Mouse (Mus musculus): ENCODE data around the gene Bgn. TPM values are rescaled to one million over a fixed set of nuclear protein-coding genes. Genes with fewer than 3 reads are reported as not detected.

Gene Bgn
- polyA plus RNA-seq, 1 experiment from 2014 or later: 32.2 TPM

DNA sequence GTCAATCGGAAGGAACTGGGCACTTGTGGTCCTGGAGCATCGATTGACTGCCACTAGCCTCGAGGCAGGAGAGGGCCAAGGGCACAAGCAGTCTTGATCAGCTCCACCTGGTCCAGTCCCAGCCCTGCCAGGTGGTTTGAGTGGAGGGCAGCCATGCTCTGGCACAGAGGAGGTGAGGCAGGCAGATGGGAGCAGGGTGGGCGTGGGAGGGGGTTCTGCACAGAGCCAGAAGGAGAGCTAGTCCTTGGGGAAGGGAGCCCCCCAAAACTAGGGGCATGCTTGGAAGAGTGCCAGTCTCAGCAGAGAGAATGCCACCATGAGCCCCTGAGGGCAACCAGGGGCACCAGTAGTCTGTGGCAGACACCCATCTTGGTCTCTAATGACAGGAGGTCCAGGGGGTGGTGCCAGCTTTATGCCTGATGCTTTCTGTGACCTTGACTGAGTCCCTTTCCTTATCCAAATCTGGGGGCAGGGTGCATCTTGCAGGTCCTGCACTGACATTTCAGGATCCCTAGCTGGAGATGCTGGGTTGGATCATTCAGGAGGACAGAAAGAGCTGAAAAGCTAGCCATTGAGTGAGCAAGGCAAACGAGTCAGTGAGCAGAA is 21.8 kb downstream of the Bgn start:
- no peak overlapping the region for H3K27ac ChIP-seq (ENCODE audit: low read depth, low read length)
- no peak overlapping the region for H3K4me3 ChIP-seq (ENCODE audit: low read depth, low read length)
- no peaks in the 10 kb centered on the region for H3K9me3 ChIP-seq (ENCODE audit: control insufficient read depth, low read length)
- H3K36me3 ChIP-seq (ENCODE audit: control insufficient read depth, insufficient read depth, low read length): no peaks in the 10 kb centered on the region
- no peaks in the 10 kb centered on the region for H3K4me1 ChIP-seq (replicated peaks; ENCODE audit: control insufficient read depth, insufficient read depth, low read length)
- 66% methylated on average over 5 of the region's 5 CpGs for WGBS
- no peak overlapping the region for H3K4me2 ChIP-seq (ENCODE audit: low read depth, low read length, severe bottlenecking)
- no peak overlapping the region for H3K9ac ChIP-seq (ENCODE audit: low read length)
- no peak for ATAC-seq (replicated peaks; ENCODE audit: low FRiP score)
- DNase-seq (ENCODE audit: low spot score): no peak
- peaks cover 18% of the 10 kb centered on the region for H3K27me3 ChIP-seq (ENCODE audit: control insufficient read depth, insufficient read depth, low read length)

DNA sequence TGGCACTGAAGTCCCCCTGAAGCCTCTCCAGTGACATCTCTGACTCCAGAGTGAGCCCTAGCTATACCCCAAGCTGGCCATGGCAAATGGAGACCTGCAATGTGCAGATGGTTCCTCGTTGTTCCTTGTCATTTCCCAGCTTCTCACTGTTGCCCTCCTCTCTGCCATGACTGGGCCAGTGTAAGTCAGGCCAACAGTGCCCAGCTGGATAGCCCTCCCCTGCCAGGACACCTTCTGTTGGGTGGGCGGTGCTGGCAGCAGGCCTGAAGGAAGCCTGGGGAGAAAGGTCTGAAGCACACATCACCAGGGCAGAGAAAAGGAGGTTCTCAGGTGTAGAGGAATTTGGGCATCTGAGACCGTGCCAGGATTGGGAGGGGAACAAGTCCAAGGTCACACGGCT is 23.2 kb downstream of the Bgn start:
- H3K4me3 ChIP-seq (ENCODE audit: low read depth, low read length): no peak overlapping the region
- no peak overlapping the region for H3K9ac ChIP-seq (ENCODE audit: low read length)
- no peaks in the 10 kb centered on the region for H3K4me1 ChIP-seq (replicated peaks; ENCODE audit: control insufficient read depth, insufficient read depth, low read length)
- DNase-seq (ENCODE audit: low spot score): no peak
- 75% methylated on average over 4 of the region's 4 CpGs for WGBS
- peaks cover 18% of the 10 kb centered on the region for H3K27me3 ChIP-seq (ENCODE audit: control insufficient read depth, insufficient read depth, low read length)
- H3K4me2 ChIP-seq (ENCODE audit: low read depth, low read length, severe bottlenecking): no peak overlapping the region
- no peaks in the 10 kb centered on the region for H3K9me3 ChIP-seq (ENCODE audit: control insufficient read depth, low read length)
- no peaks in the 10 kb centered on the region for H3K36me3 ChIP-seq (ENCODE audit: control insufficient read depth, insufficient read depth, low read length)
- ATAC-seq (replicated peaks; ENCODE audit: low FRiP score): no peak
- no peak overlapping the region for H3K27ac ChIP-seq (ENCODE audit: low read depth, low read length)

DNA sequence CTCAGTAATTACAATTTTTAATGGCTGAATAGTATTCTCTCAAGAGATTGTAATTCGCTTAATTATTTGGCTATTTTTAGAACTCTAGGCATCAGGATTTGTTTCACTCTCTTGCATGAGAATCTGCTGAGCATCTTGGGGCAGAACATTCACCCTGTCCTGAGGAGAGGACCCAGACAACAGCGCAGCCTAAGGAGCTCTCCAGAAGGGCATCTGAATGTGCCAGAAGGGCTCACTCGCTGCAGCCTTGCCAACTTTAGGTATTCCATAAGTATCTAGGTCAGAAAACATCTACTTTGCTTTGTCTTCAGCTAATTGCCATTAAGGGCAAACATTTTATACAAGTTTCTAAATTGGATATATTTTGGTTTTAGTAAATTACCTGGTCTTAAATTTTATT is 25.8 kb downstream of the Bgn start:
- no peaks in the 10 kb centered on the region for H3K4me1 ChIP-seq (replicated peaks; ENCODE audit: control insufficient read depth, insufficient read depth, low read length)
- no peak for DNase-seq (ENCODE audit: low spot score)
- no peaks in the 10 kb centered on the region for H3K9me3 ChIP-seq (ENCODE audit: control insufficient read depth, low read length)
- 78% methylated on average over 3 of the region's 3 CpGs for WGBS
- no peak for ATAC-seq (replicated peaks; ENCODE audit: low FRiP score)
- H3K4me2 ChIP-seq (ENCODE audit: low read depth, low read length, severe bottlenecking): no peak overlapping the region
- H3K36me3 ChIP-seq (ENCODE audit: control insufficient read depth, insufficient read depth, low read length): no peaks in the 10 kb centered on the region
- peaks cover under 1% of the 10 kb centered on the region for H3K27me3 ChIP-seq (ENCODE audit: control insufficient read depth, insufficient read depth, low read length)
- H3K4me3 ChIP-seq (ENCODE audit: low read depth, low read length): no peak overlapping the region
- no peak overlapping the region for H3K27ac ChIP-seq (ENCODE audit: low read depth, low read length)
- H3K9ac ChIP-seq (ENCODE audit: low read length): no peak overlapping the region

DNA sequence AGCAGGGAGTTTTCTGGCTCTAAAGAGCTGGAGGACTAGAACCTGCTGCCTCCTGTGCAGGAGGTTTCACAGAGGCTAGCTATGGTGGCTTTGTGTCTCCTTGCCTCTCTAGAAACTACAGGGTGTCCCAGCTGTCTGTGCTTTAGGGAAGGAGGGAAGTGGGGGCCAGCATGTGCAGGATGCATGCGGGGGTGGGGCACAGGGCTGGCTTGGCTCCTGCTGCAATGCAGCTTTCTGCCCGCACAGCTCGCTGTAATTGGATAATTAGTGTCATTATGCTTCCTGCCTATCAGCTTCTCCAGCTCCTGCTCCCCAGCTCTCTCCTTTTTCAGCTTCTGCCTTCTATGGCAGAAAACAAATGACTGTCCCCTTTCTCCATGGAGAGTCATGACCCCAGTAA is 29.5 kb downstream of the Bgn start:
- Histone ChIP-seq H3K9ac (ENCODE audit: low read length) (no peak overlapping the region), H3K4me2 (ENCODE audit: low read depth, low read length, severe bottlenecking) (no peak overlapping the region), H3K4me3 (ENCODE audit: low read depth, low read length) (no peak overlapping the region), H3K27me3 (ENCODE audit: control insufficient read depth, insufficient read depth, low read length) (no peaks in the 10 kb centered on the region), H3K4me1 (replicated peaks; ENCODE audit: control insufficient read depth, insufficient read depth, low read length) (no peaks in the 10 kb centered on the region), H3K27ac (ENCODE audit: low read depth, low read length) (no peak overlapping the region), H3K36me3 (ENCODE audit: control insufficient read depth, insufficient read depth, low read length) (no peaks in the 10 kb centered on the region), H3K9me3 (ENCODE audit: control insufficient read depth, low read length) (no peaks in the 10 kb centered on the region)
- ATAC-seq (replicated peaks; ENCODE audit: low FRiP score) (no peak), DNase-seq (ENCODE audit: low spot score) (no peak)
- WGBS: 27% methylated on average over 3 of the region's 3 CpGs

DNA sequence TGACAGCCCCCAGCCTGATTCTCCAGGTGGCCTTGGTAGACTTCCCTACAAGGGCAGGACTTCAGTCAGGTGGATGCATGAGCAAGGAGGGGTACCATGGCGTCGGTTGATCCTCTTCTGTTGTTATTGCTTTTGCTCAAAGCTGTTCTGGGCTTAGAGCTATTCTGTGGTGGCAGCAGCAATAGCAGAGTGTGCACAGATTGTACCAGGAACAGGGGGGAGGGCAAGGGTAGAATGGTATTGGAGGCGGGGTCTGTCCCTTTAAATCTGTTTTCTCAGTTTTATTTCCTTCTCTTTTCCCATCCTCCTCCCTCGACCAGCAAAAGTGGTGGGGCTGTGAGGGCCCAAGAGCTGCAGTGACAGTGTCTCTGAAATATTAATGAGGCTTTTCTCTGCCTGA is 33.2 kb downstream of the Bgn start:
- H3K4me1 ChIP-seq (replicated peaks; ENCODE audit: control insufficient read depth, insufficient read depth, low read length): no peaks in the 10 kb centered on the region
- H3K36me3 ChIP-seq (ENCODE audit: control insufficient read depth, insufficient read depth, low read length): no peaks in the 10 kb centered on the region
- ATAC-seq (replicated peaks; ENCODE audit: low FRiP score): no peak
- no peaks in the 10 kb centered on the region; the same call in 1 of the 2 replicates for H3K27me3 ChIP-seq (ENCODE audit: control insufficient read depth, insufficient read depth, low read length)
- H3K4me2 ChIP-seq (ENCODE audit: low read depth, low read length, severe bottlenecking): no peak overlapping the region
- 73% methylated on average over 4 of the region's 4 CpGs for WGBS
- no peak overlapping the region for H3K4me3 ChIP-seq (ENCODE audit: low read depth, low read length)
- H3K9me3 ChIP-seq (ENCODE audit: control insufficient read depth, low read length): no peaks in the 10 kb centered on the region
- H3K9ac ChIP-seq (ENCODE audit: low read length): no peak overlapping the region
- no peak for DNase-seq (ENCODE audit: low spot score)
- no peak overlapping the region for H3K27ac ChIP-seq (ENCODE audit: low read depth, low read length)

DNA sequence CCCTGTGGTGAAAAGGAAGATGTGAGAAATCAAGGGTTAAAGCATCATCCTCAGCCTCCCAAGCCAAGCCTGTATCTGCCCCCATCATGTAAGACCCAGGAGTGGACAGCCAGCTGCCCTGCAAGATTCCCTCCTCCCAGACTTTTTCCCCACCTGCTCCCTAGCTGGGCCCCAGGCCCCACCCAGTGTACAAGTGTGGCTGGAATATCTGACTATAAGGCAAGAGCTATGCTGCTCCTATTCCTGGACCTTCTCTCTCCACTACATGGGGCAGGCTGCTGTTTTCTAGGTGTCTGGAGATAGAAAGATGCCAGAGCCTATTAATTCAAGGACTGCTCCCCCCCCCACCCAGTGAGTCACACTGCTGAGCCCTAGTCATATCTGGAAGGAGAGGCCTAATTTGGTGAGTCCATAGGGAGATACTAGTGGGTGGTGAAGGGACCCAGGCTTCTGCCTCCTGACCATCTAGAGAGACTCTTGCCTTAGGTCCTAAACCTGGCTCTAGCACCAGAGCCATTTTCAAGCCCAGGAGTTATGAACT is 33.7 kb downstream of the Bgn start:
- Histone ChIP-seq H3K27me3 (ENCODE audit: control insufficient read depth, insufficient read depth, low read length) (no peaks in the 10 kb centered on the region; the same call in 1 of the 2 replicates), H3K27ac (ENCODE audit: low read depth, low read length) (no peak overlapping the region), H3K9me3 (ENCODE audit: control insufficient read depth, low read length) (no peaks in the 10 kb centered on the region), H3K36me3 (ENCODE audit: control insufficient read depth, insufficient read depth, low read length) (no peaks in the 10 kb centered on the region), H3K9ac (ENCODE audit: low read length) (no peak overlapping the region), H3K4me3 (ENCODE audit: low read depth, low read length) (no peak overlapping the region), H3K4me1 (replicated peaks; ENCODE audit: control insufficient read depth, insufficient read depth, low read length) (no peaks in the 10 kb centered on the region), H3K4me2 (ENCODE audit: low read depth, low read length, severe bottlenecking) (no peak overlapping the region)
- DNase-seq (ENCODE audit: low spot score): no peak
- ATAC-seq (replicated peaks; ENCODE audit: low FRiP score): no peak

DNA sequence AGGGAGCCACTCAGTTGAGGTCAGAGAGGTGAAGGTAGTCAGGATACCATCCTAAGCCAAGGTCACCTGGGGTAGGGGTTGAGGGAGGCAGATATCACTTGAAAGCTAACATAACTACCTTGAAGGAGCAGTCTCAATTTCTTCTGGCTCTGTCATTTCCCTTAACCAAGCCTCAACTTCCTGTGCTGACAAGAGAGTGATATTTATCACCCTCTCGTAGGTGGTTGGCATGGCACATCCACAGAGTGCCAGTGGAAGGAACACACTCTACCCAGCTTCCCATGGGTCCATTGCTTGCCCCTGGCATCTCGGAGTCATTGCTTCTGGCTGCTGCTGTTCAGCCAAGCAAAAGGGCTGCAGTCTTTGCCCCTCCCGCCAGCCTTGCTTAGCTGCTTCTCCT is 37.3 kb downstream of the Bgn start:
- no peak overlapping the region for H3K4me3 ChIP-seq (ENCODE audit: low read depth, low read length)
- no peak overlapping the region for H3K27ac ChIP-seq (ENCODE audit: low read depth, low read length)
- no peak for ATAC-seq (replicated peaks; ENCODE audit: low FRiP score)
- no peaks in the 10 kb centered on the region for H3K9me3 ChIP-seq (ENCODE audit: control insufficient read depth, low read length)
- no peaks in the 10 kb centered on the region for H3K36me3 ChIP-seq (ENCODE audit: control insufficient read depth, insufficient read depth, low read length)
- no peaks in the 10 kb centered on the region for H3K4me1 ChIP-seq (replicated peaks; ENCODE audit: control insufficient read depth, insufficient read depth, low read length)
- no peak overlapping the region for H3K9ac ChIP-seq (ENCODE audit: low read length)
- no peaks in the 10 kb centered on the region; the same call in 1 of the 2 replicates for H3K27me3 ChIP-seq (ENCODE audit: control insufficient read depth, insufficient read depth, low read length)
- no peak overlapping the region for H3K4me2 ChIP-seq (ENCODE audit: low read depth, low read length, severe bottlenecking)
- WGBS: 86% methylated on average over 3 of the region's 3 CpGs
- DNase-seq (ENCODE audit: low spot score): no peak

DNA sequence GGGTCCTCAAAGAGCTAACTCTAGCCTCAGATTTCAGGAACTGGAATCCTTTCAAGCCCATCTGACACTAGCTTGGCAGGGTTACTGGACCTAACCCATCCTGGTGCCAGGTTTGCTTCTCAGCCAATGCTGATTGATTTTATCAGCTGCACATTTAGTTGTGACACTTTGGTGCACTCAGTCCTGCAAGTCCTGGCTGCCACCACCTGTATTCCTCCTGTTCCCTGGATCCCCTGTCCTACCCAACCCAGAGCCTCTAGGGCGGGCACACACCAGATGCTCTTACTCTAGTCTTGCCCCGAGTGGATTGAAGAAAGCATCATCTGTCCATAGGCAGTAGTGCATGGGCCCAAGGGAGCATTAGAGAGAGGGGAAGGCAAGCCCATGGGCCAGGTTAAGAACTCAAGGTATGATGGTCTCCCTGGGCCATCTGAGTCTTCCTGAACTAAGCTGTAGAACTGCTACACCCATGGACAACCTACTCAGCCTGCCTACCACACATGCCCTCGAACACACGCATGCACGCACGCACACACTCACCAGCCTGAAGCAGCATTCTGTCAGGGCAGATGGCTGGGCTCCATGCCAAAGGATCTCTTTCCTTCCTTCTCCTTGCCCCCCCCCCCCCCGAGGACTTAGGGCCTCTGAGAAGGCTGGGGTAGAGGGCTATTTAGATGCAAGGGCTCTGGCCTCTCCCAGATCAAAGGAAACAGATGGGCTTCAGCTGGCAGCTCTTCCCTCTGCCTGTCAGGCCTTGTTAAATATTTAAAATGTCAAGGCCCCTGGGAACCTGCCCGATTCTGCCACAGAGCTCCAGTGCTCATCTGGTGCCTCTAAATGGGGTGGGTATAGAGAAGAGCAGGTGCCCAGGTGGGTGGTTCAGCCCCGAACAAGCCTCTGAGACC is 41.2 kb downstream of the Bgn start:
- Histone ChIP-seq H3K4me2 (ENCODE audit: low read depth, low read length, severe bottlenecking) (no peak overlapping the region), H3K4me1 (replicated peaks; ENCODE audit: control insufficient read depth, insufficient read depth, low read length) (no peaks in the 10 kb centered on the region), H3K9me3 (ENCODE audit: control insufficient read depth, low read length) (no peaks in the 10 kb centered on the region), H3K4me3 (ENCODE audit: low read depth, low read length) (no peak overlapping the region), H3K27ac (ENCODE audit: low read depth, low read length) (no peak overlapping the region), H3K9ac (ENCODE audit: low read length) (no peak overlapping the region), H3K27me3 (ENCODE audit: control insufficient read depth, insufficient read depth, low read length) (no peaks in the 10 kb centered on the region; the same call in 1 of the 2 replicates), H3K36me3 (ENCODE audit: control insufficient read depth, insufficient read depth, low read length) (no peaks in the 10 kb centered on the region)
- DNase-seq (ENCODE audit: low spot score) (no peak), ATAC-seq (replicated peaks; ENCODE audit: low FRiP score) (no peak)
- 84% methylated on average over 8 of the region's 9 CpGs for WGBS
